Mouse (Mus musculus): ENCODE results near the gene Ubtd2. TPM values are rescaled to one million over a fixed set of nuclear protein-coding genes. Genes with fewer than 3 reads are reported as not detected.

The Ubtd2 gene
- total RNA-seq, 2 experiments from 2014 or later = 46.9 to 54.9 TPM

DNA sequence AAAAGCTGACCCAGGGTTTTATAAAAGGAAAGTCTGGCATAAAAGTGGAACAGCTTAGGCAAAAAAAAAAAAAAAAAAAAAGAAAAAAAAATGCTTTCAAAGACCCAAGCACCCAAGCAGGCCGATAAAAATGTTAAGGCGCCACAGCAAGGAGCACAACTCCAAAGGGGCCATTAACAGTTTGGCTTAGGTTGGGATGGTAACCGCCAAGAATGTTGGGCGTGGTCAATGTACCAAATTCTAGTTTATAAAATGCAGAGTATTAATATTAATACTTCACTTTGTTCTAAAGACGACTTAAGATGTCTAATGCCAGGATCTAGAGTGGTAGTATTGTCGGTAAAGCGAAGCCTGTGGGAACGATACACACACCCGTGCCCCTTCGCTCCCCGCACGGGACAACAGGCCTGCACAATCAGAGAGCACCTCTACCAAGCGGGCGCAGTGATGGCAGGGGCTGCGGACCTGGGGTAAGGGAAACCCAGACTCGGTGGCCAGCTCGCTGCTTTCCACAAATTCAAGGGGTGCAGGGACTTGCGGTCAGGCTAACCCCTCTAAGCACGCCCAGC, 855 bp upstream of the Ubtd2 start:
- DNase-seq (ENCODE audit: extremely low spot score in 1 of 2, low spot score in 2 of 2) = no peak
- intact Hi-C loops (cut with DNase I) = loop anchor here (5.0 kb wide), 2 partner anchors 112 to 243 kb away; no protein-coding TSS in a partner anchor

DNA sequence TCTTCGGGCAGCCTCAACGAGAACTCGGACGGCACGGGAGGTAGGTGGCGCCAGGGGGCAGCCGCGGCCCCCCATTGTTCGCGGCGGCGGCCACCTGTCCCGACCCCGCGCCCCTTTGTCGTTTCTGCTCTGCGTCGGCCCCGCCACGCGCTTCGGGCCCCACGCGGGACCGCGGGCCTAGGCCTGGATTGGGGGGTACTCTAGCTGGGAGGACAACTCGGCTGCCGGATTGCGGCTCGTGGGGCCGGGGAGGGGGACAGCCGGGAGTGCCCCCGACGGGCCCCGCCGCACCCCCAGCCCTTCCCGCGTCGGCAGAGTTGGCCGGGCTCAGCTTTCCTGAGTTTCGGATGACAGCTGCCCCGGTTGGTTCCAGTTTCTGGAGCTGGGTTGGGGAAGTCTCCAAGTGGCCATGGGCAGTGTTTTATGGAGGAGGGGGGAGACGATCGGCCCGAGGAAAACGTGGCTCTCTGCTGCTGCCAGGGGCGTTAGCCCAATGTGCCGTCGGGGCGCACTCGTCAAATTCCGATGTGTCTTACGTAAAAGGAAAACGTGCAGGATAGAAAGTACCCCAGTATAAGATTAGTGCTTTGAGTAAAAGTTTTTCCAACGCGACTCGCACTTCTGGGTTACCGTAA, 454 bp downstream of the Ubtd2 start:
- peak in 1 of 2 experiments; percentile 54 for DNase-seq (ENCODE audit: extremely low spot score in 1 of 2, low spot score in 2 of 2)
- intact Hi-C loops (cut with DNase I) = loop anchor here (5.0 kb wide), 1 partner anchor 42 kb away; no protein-coding TSS in a partner anchor

DNA sequence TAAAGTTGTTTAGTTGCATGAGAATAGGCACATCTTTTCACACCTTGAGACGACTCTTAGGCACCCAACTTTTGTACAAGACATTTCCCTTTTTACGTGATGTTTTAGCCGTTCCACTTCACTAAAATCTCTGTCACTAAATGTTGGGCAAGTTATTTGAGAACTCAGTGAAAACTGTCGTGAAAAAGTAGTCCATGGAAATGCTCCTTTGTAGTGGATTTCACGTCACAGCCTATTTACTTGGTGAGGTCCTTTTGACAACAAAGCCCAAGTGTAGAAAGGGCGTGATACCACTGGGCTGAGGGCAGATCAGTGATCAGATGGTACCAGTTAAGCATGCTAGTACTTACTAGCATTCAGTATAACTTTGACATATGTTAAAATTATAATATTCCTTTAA, 1.2 kb downstream of the Ubtd2 start:
- intact Hi-C loops (cut with DNase I) = loop anchor here (5.0 kb wide), 1 partner anchor 41 kb away; no protein-coding TSS in a partner anchor
- no peak for DNase-seq (ENCODE audit: extremely low spot score in 1 of 2, low spot score in 2 of 2)

DNA sequence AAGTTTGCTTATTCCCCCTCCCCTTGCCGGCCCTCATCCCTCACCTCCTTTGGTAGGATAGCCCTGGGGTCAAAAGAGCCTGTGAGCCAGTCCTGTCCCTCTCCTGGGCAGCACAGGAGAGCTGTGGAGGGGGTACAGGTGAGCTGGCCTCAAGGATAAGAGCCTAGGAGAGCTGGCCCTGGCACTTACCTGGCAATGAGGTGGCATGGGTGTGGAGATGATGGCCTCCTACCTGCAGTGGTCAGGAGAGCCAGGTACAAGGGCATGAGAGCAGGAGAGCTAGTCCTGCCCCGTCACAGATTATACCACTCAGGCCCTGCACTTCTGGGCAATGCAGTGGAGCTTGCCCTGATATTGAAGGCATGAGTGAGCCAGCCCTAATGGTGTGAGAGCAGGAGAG, 9.1 kb downstream of the Ubtd2 start:
- DNase-seq (ENCODE audit: extremely low spot score in 1 of 2, low spot score in 2 of 2) = no peak
- intact Hi-C loops (cut with DNase I) = no loop called here

DNA sequence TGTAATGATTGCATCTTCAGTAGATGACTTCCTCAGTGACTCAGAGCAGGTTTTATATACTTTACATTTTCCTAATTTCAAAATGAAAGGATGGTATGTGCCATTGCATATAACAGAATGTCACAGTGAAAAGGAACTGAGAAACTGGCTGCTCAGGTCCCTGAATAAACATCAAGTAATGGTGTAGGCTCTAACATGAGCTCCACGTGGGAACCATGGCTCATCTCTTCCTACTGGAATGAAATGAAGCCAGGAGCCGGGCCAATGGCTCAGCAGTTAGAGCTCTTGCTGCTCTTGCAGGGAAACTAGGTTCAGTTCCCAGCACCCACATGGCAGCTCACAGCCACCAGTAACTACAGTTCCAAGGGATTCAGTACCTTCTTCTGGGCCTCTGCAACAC, 16.8 kb downstream of the Ubtd2 start:
- intact Hi-C loops (cut with DNase I) = no loop called here
- no peak for DNase-seq (ENCODE audit: extremely low spot score in 1 of 2, low spot score in 2 of 2)

DNA sequence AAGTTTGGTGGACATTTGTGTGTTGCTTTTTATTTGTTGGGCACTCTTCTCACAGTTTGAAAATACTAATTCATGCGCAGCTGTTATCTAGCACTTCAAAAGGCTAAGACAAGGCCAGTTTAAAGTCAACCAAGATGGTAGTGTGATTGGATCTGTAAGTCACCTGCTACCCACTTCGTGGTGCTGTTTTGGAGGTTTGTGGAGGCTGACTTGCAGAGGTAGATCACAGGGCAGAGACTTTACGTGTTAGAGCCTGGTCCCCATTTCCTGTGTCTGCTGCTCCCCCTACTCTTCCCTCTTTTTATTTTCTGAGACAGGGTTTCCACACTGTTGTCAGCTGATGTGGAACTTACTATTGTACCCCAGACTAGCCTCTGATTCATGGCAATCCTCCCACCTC, 19.6 kb downstream of the Ubtd2 start:
- no peak for DNase-seq (ENCODE audit: extremely low spot score in 1 of 2, low spot score in 2 of 2)
- intact Hi-C loops (cut with DNase I) = no loop called here

DNA sequence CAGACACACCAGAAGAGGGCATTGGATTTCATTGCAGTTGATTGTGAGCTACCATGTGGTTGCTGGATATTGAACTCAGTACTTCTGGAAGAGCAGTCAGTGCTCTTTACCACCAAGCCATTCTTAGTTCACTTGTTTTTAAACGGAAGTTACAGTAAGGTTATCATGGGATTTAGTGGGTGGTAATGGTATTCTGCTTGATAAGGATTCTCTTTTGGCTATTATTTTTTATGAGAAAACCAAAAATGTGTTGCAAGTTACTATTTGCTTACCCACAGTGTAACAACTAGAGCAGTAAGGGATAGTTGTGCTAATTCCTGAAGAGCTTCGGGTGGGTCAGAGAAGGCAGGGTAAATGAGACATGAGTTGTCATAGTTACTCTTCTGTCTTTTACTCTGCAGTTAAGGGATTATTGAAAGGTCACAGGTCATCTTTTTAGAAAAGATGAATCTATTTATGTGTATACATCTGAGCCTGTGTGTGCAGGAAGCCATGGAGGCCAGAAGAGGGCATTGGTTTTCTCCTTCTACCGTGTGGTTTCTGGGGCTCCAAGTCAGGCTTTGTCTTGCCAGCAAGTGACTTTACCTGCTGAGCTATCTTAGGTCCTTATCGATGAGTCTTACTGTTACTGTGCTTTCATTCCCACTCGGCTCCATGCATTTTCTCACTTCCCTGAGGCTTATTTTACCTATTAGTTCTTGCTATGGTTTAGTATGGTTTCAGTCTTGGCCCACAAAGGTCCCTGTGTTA, 20.5 kb downstream of the Ubtd2 start:
- intact Hi-C loops (cut with DNase I) = no loop called here
- DNase-seq (ENCODE audit: extremely low spot score in 1 of 2, low spot score in 2 of 2) = no peak

DNA sequence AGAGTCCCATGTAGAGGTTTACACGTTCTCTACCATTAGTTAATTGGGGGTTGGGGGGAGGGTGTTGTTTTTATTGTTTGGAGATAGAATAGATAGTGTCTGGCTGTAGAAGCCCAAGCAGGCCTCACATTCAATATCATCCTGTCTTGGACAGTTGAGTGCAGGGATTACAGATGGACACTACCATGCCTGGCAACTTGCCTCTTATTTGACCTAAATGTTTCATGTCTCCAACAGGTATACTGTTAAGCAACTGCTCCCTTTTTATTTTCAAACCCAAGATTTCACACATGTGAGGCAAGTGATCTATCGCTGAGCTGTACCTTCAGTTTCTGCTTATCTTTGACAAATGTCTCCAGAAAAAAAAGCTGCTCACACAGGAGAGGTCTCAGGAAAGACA, 26.4 kb downstream of the Ubtd2 start:
- intact Hi-C loops (cut with DNase I) = no loop called here
- no peak for DNase-seq (ENCODE audit: extremely low spot score in 1 of 2, low spot score in 2 of 2)

DNA sequence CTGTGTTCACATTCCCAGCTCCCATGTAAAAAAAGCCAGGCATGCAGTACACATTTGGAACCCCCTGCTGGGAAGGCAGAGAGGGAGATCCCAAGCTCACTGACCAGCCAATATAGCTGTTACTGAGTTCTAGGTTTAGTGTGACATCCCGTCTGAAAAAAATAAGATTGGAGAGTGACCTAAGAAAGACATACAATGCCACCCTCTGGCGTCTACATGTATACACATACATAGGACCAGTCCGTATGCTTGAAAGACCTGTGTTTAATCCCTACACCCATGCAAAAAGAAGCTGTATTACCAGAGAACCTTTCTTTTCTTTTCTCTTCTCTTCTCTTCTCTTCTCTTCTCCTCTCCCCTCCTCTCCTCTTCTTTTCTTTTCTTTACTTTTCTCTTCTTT, 30.1 kb downstream of the Ubtd2 start:
- no peak for DNase-seq (ENCODE audit: extremely low spot score in 1 of 2, low spot score in 2 of 2)
- intact Hi-C loops (cut with DNase I) = no loop called here

DNA sequence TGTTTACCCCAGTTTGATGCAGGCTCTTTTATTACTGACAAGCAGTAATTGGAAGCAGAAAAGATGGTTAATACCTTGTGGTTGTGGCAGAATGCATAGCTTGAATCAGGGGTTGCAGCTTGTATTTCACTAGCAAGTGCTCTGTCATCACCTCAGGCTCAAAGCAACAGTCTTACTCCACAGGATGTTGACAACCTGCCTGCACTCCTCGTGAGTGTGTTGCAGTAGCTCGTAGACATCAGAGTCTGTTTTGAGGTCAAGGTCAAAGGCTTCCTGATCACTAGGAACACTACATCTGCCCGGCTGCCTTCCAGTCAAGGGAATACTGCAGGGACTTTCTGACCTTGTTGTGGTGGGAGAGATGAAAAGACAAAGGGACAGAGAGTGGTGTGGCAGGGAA, 31.5 kb downstream of the Ubtd2 start:
- DNase-seq (ENCODE audit: extremely low spot score in 1 of 2, low spot score in 2 of 2) = no peak
- intact Hi-C loops (cut with DNase I) = no loop called here

DNA sequence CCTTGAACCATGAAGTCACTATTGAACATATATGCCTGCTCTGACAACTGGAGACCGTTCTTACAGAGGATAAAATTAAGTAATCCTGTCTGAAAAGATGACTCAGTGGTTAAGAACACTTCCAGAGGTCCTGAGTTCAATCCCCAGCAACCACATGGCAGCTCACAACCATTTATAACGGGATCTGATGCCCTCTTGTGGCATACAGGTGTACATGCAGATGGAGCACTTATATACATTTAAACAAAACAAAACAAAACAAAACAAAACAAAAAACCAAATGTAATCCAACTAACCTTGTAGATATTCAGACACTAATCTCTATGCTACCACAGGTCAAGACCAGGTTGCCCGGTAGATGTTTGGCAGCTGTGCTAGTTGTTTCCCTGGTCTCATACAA, 32.3 kb downstream of the Ubtd2 start:
- intact Hi-C loops (cut with DNase I) = no loop called here
- no peak for DNase-seq (ENCODE audit: extremely low spot score in 1 of 2, low spot score in 2 of 2)

DNA sequence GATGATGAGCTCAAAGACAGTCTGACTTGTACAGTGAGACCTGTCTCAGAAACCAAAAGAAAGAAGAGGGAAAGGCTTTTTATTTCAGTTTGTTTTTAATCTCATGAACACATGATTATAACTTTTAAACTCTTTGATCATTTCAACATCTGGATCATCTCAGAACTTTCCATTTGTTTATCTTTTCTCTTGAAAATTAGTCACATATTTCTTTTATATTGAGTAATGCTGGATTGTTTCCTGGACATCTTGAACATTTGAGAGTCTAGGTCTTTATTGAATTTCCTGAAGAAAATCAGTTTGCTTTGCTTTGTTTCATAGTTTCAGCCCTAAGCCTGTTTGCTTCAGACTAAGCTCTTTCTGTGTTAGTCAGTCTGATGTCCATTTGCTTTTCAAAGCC, 33.2 kb downstream of the Ubtd2 start:
- intact Hi-C loops (cut with DNase I) = no loop called here
- DNase-seq (ENCODE audit: extremely low spot score in 1 of 2, low spot score in 2 of 2) = no peak

DNA sequence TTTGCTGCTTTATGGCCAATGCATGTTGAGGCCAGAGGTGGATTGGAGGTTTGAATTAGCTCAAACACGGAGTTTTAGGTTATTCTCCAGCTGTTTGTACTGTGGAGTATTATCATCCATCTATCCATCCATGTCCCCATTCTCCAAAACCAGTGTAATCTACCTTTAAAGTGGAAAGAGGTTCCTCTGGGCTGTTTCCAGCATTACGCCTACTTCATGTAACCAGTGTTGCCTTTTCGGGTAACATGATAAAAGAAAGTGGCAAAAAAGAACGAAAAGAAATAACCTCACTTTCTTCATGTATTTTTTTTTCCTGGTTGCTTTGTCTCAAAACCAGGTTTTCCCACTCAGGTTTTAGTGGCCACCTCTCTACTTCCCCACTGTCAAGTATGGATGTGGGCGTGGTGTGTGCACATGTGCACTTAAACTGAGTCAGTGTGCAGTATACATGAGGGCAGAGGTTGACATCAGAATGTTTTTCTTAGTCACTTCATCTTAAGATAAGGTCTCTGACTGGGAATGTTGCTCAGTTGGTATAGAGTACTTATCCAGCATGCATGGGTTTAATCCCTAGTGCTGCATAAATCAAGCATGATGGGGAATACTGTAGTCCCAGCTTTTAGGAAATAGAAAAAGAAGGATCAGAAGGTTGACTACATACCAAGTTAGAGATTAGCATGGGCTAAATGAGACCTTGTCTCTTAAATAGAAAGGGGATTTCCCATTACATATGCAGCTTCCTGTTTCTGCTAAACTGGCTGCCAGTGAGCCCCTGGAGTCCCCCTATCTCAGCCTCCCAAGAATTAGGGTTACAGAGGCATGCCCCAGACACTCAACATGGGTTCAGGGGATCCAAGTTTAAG, 33.9 kb downstream of the Ubtd2 start:
- intact Hi-C loops (cut with DNase I) = no loop called here
- no peak for DNase-seq (ENCODE audit: extremely low spot score in 1 of 2, low spot score in 2 of 2)

DNA sequence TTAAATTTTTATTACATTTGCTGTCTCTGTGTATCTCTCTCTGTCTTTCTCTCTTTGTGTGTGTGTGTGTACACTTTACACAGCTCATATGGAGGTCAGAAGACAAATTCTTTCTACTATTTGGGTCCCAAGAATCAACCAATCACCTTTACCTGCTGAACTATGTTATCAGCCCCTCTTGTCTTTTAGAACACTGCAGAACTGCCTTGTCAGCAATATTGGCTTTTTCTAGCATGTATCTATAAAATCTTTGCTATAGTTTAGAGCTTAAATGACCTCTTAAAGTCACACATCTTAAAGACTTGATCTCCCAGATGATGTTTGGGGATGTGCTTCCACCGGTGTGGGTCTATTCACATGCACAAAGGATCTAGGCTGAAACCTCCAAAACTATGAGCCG, 35.9 kb downstream of the Ubtd2 start:
- no peak for DNase-seq (ENCODE audit: extremely low spot score in 1 of 2, low spot score in 2 of 2)
- intact Hi-C loops (cut with DNase I) = no loop called here

DNA sequence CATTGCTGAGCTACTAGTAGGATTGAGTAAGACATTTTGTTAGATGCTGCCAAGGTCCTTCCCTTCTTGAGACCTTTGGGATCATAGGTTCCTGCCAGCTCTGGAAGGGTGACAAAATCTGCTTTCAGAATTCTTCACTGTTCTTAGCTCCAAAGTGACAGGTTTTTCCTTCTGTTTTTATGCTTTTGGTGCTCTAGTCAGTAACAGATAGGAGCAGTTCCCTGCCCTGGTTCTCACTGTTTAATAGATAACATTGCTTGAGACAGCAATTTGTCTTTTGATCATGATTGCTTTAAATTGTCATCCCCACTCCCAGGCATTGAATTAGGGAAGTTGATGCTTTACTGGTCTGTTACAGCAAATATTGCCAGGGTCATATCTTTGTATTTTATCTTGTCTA, 38.1 kb downstream of the Ubtd2 start:
- DNase-seq (ENCODE audit: extremely low spot score in 1 of 2, low spot score in 2 of 2) = no peak
- intact Hi-C loops (cut with DNase I) = no loop called here

DNA sequence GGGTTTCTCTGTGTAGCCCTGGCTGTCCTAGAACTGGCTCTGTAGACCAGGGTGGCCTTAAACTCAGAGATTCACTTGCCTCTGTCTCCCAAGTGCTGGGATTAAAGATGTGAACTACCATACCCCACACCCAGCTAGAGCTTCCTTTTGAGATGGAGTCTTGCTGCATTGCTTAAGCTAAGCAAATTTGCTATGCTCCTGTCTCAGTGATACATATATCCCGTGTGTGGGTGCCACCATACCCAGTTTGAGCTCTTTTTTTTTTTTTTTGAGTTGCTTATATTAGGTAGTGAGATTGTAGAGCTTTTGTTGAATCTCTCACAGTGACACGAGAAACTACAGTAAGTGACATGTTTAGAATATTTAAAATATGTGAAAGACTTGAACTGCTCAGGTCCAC, 40.1 kb downstream of the Ubtd2 start:
- intact Hi-C loops (cut with DNase I) = loop anchor here (5.0 kb wide), 1 partner anchor 38 kb away; the partner anchor contains the start of gene Ubtd2

DNA sequence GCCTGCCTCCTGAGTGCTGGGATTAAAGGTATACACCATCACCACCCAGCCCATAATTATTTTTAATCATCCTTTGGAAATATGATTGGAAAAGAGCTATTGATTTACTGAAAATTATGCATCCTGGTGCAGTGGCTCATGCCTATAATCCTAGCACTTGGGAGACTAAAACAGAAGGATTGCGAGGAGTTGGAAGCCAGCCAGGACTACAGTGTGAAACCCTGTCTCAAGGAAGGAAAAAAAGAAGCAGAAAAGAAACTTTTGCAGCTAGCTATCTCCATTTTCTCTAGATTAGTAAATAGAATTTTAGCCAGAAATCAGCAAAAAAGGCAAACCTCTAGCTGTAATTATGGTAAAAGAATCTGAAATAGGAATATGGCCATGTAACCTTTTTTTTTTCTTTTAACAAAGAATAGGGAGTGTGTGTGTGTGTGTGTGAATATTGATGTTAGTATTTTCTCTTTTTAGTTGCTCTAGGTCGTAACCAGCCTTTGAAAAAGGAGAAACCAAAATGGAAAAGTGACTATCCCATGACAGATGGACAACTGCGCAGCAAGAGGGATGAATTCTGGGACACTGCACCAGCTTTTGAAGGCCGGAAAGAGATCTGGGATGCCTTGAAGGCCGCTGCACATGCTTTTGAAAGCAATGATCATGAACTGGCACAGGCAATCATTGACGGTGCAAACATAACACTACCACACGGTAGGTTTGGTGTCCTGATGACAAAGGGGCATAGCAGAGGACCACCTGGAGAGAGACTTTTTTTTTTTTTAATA, 43.8 kb downstream of the Ubtd2 start:
- intact Hi-C loops (cut with DNase I) = loop anchor here (5.0 kb wide), 1 partner anchor 42 kb away; the partner anchor contains the start of gene Ubtd2
- DNase-seq (ENCODE audit: extremely low spot score in 1 of 2, low spot score in 2 of 2) = peak; percentile 56 to 73

More for the DNA sequence above, 40.1 kb downstream of the Ubtd2 start:
- DNase-seq (ENCODE audit: extremely low spot score in 1 of 2, low spot score in 2 of 2) = no peak

DNA sequence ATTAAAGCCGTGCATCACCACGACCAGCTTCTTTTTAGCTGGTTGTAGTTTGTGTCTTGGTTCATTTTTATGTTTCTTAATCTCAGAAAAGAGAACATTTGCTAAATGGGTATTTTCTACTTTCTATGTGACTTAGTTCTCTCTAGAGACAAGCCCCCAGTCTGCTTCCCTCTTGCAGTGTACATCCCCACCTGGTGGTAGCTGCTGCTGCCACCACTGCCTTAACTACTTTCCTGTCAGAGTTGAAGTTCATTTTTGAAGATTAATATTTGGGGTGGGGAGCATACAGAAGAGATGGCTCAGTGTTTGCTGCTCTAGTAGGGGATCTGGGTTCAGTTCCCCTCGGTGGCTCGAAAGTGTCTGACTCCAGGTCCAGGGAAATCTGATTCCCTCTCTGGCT, 44.8 kb downstream of the Ubtd2 start:
- intact Hi-C loops (cut with DNase I) = loop anchor here (5.0 kb wide), 1 partner anchor 43 kb away; the partner anchor contains the start of gene Ubtd2
- no peak for DNase-seq (ENCODE audit: extremely low spot score in 1 of 2, low spot score in 2 of 2)
